Mouse (Mus musculus): ENCODE data around the gene Sfxn5. TPM values are rescaled to one million over a fixed set of nuclear protein-coding genes. Genes with fewer than 3 reads are reported as not detected.

Sfxn5 gene
- polyA plus RNA-seq, 1 experiment = 1.2 TPM

DNA sequence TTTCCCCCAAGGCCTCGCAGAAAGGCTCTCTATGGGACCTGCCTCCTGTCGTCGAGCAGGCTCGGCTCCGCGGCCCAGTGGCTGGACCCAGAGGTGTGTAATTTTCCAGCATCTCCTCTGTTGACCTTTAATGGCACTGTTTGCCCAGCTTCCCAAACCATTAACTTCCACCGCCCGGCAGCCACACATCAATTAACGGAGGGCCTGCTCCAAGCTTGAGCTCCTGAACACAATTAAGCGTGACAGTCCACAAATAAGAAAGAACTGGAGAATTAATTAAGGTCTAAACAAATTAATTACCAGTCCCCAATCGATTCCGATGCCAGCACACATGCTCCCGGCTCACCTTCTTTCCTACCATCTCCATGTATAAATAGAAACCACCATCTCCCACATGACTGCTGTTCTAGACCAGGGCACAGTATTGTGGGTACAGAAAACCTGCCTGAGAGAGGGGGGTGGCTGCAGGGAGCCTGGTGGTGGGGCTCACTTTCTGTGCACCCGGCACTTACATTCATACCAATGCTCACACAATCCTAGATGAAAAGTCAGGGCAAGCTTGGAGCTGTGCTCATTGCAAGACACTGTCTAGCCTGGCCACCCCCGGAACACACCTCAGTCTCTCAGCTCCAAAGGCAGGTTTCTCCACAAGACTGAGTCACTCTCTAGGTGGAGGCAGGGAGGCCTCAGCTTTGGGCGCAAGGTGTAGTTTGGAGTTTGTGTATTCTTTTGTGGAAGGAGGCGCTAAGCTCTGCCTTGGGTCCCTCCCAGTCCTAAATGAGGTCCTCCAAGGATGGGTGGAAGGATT lies 80.8 kb downstream of the Sfxn5 start:
- DNase-seq (ENCODE audit: low read depth, low spot score) = no peak
- 86% methylated on average over 17 of the region's 17 CpGs for WGBS

DNA sequence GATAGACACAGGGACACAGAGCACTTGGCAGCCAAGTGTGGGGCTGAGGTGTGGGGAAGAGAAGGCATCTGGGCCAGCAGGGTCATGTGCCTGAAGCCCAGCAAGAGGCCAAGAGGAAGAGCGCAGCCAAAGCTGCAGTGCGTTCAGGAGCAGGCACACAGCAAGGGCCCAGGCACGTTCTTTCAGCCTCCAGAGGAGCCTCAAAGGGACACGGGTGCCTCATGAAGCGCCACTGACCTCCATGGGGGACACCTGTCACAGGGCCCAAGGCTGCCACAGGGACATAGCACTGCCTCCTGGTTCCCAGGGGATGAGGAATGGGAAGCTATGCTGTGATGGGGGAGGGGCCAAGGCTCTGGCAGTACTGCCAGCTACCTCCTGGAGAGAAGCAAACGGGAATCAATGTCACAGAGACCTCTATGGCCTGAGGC lies 82.4 kb downstream of the Sfxn5 start:
- no peak for DNase-seq (ENCODE audit: low read depth, low spot score)
- 65% methylated on average over 6 of the region's 6 CpGs for WGBS

DNA sequence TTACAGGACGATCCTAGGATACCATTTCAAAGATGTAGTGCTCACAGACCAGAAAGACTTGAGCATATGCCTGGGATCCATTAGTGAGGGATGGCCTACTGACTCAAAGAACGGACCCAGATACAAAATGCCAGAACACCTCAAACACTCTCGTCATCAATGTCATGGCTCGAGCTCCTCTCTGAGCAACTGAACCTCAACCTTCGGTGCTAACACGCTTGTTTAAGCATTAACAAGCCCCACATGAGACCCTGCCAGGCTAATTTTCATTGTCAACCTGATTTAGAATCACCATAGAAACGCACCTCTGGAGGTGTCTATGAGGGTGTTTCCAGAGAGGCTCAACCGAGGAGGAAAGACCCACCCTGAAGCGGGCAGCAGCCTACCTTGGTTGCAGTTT lies 83.4 kb downstream of the Sfxn5 start:
- 88% methylated on average over 9 of the region's 9 CpGs for WGBS

DNA sequence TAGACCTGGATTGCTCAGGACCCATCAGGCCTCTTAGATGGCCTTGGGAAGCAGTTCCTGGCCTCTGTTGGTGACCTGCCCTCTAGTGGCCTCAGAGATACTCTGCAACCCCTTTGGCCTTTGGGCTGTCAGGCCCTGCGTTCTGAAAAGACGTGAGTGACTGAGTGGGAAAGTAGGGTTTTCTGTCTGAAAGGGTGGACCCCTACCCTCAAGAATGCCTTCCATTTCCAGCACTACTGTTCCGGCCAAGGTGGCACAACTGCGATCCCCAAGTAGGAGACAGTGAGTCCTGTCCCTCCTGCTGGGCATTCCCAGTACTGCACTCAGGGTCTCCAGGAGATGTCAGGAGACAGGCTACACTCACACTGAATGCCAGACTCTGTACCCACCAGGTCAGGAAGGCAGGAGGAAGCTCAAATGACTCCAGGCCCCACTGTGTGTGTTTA lies 94.2 kb downstream of the Sfxn5 start:
- DNase-seq (ENCODE audit: low read depth, low spot score) = no peak
- WGBS = 9% methylated on average over 4 of the region's 4 CpGs

More for the DNA sequence above, 83.4 kb downstream of the Sfxn5 start:
- DNase-seq (ENCODE audit: low read depth, low spot score) = no peak

DNA sequence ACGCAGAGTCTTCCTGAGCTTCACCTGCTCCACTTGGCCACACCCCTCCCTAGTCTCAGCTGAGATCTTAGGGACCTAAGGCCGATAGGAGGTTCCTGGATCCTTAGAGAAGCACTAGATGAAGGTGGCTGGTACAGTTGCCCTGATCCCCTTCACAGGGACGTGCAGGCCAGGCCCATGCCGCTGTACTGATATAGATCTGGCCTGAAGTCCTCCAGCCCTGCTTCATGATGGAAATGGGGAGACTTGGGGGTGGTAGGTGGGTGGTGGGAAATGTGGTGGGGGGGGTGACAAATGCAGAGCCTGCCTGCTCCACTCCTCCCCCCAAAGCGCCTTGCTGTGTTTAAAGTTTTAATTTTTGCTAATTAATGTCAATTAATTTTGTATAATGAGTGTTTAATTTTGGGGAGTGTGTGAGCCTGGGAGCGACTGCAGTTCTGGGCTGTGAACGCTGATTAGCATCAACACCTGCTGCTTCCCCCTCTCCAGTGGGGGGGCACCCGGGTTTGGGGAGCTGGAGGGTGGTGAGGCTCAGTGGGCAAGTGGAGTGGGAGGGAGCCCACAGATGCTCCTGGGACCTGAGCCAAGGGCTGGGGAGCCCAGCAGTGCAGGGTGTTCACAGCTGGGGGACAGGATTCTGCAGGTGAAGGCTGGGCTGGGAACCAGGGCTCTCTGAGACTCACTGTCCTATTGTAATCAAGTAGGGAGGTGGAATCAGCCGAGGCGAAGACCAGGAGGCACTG lies 95.5 kb downstream of the Sfxn5 start:
- DNase-seq (ENCODE audit: low read depth, low spot score) = no peak
- WGBS = 74% methylated on average over 10 of the region's 10 CpGs

DNA sequence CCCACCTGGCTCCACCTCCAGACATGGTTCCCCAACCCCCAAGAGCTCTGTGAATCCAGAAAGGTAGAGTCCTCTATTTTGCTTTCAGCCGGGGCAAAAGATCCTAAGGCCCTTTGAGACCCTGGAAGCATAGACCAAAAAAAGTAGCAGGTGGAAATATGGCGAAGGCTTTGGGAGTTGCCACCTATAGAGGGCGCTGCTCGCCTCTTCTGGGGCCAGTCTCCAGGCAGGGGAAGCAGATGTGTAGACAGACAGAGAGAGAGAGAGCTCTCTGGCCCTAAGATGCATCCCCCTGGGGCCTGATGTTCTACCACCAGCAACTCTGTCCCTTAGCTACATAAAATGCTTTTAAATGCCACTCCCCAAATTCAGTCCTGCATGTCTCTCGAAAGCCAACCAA lies 96.2 kb downstream of the Sfxn5 start:
- 51% methylated on average over 5 of the region's 5 CpGs for WGBS
- DNase-seq (ENCODE audit: low read depth, low spot score) = no peak

DNA sequence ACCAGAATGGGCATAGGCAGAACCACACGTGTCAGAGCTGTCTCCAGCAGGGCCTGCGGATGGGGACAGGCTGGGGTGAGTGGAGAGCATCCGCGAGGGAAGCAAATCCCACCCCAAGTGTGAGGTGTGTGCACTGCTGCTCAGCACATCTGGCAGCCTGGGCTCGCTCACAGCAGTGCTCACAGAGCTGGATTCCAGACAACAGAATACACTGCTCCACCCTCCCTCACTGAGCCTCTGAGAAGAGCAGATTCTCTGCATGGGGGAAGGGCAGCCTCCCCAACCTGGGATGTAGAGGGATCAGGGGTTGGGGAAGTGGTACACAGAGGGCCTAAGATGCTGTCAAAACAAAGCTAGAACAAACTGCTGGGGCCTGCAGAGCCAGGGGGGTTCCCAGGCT lies 98.4 kb downstream of the Sfxn5 start:
- WGBS = 63% methylated on average over 5 of the region's 5 CpGs
- DNase-seq (ENCODE audit: low read depth, low spot score) = no peak

DNA sequence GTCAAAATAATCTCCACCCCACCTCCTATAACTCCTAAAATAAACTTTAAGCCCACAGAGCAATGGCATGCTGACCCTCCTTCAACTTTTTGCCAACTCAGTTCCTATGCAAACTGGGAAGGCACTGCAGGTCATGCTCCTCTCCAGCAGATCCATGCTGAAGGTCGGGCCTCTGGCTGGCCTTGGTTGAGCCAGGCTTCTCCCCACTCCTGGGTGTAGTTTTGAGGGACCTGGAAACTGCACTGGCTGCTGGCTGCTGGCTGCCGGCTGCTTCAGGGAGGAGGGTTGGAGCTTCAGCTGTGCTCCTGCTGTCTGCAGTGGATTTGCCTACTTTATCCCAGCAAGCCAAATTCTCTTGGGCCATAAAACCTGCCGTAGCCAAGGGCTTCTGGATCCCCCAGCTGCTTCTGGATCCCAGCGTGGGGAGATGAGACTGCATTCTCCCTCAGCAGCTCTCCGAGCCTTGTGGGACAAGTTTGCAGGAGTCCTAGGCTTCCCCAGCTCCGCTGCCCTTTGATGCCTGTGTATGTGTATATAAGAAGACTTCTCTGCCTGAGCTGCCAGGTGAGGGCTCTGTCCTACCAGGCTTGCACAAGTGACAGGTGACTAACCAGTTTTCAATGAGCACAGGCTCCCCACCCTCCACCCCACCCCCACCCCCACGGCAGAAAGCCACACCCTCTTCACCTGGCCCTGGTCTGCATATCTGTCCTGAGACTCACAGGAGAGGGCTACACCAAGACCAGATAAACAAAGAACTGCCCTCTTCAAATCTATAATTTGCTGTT lies 100.2 kb downstream of the Sfxn5 start:
- 23% methylated on average over 7 of the region's 7 CpGs for WGBS

DNA sequence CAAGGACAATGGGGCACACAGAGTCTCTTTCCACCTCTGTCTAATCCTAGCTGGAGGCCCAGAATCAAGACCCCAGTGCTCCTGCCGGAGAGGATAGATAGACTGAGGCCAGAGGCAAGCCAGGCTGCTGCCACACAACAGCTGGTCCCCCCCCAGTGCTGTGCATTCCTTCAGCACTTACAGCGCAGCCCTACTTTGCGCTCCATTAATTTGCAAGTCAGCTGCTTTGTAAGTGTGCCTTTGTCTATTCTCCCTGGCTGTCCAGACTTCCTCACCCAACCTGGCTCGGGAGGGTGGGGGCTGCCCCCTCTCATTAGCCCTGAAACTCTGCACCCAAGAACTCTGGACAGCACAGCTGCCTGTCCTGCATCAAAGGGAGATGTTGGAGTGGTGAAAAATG lies 101.2 kb downstream of the Sfxn5 start:
- WGBS = 85% methylated on average over 4 of the region's 4 CpGs
- DNase-seq (ENCODE audit: low read depth, low spot score) = no peak

More for the DNA sequence above, 100.2 kb downstream of the Sfxn5 start:
- DNase-seq (ENCODE audit: low read depth, low spot score) = no peak

DNA sequence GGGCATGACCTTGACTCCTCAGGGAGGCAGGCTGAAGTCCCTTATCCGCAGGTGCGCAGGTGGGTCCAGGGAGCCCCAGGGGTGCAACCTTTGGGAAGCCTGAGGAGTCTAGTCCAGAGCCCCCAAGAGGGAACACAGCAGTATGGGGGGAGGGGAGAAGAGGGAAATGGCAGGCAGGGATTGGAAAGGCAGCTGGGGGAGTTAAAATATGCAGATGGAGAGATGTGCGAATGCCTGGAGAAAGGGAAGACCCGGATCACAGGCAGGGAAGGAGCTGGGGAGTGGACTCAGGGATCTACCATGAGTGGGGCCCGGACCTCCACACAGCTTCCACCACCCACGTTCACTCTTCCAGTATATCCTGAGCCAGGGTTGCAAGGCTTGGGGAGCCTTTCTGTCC lies 101.8 kb downstream of the Sfxn5 start:
- 79% methylated on average over 6 of the region's 6 CpGs for WGBS

DNA sequence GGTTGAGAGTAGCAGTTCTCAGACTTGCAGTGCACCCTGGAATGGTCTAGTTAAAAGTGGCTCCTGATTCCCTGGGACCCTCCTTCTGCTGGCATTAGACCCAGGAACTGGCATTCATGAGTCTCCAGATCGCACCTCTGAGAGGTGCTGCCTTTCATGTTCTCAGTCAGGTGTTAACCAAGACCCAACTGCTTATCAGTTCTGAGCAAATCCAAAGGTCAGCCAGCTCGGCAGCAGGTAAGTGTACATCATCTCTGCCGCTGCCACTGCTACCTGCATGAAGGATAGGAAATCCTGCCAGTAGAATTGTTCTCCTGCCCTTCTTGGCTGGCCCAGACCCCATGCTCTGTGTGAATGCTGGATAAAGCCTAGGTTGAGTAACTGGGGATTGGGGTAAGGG lies 102.5 kb downstream of the Sfxn5 start:
- 29% methylated on average over 3 of the region's 3 CpGs for WGBS
- DNase-seq (ENCODE audit: low read depth, low spot score) = no peak

More for the DNA sequence above, 101.8 kb downstream of the Sfxn5 start:
- DNase-seq (ENCODE audit: low read depth, low spot score) = no peak

DNA sequence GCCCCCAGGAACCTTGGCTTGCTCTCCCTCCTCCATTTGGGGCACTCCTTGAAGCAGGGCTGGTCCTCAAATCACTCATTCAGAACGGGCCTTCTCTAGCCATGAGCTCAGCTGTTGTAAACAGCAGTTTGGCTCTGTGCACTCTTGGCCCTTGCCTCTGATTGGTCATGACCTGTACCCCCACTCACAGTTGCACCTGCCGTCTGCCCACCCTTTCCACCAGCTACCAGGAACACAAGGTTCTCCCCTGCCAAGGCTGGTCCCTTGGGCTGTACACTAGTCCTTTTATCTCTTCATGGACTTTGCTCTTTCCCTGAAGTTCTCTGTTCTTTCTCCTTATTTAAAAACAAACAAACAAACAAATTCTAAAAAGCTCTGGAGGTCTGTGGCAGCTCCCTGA lies 105.7 kb downstream of the Sfxn5 start:
- DNase-seq (ENCODE audit: low read depth, low spot score) = no peak
- 51% methylated on average over 2 of the region's 2 CpGs for WGBS

DNA sequence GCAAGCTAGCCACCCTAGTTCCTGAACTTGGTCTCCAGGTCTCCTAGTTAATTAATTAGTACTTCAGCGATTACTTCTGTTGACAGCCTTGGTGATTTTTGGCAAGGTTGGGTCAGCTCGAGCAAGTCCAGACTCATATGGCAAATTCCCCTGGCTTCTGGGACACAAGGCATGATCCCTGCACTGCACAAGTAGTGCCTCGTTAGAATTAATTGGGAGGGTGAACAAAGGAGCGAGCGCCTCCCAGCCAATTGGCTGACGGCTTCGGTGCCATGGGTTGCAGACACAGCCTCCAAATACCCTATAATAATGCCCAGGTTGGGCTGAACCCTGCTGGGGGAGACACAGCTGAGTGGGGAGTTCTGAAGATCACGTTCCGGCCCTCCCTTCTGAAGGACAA lies 106.7 kb downstream of the Sfxn5 start:
- WGBS = 93% methylated on average over 9 of the region's 9 CpGs
- no peak for DNase-seq (ENCODE audit: low read depth, low spot score)

DNA sequence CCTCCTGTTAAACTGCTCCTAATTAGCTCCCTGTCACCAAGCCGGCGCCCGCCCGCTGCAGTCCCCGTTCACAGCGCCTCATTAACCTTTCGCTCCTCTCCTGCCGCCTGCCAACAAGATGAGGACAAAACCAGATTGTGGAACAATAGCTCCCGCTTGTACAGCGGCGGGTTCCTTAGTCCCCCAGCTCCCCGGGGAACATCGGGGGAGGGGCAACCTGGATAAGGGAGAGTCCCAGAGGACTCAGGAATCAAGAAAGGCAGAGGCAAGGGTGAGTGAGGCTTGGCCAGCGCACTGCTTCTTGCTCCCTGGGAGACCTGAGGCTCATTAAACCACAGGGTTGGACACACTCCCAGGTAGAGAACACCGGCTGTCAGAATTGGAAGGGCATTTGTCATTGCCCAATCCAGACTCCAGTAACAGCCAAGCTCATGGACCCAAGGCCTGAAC lies 108.8 kb downstream of the Sfxn5 start:
- 77% methylated on average over 15 of the region's 15 CpGs for WGBS
- DNase-seq (ENCODE audit: low read depth, low spot score) = no peak

DNA sequence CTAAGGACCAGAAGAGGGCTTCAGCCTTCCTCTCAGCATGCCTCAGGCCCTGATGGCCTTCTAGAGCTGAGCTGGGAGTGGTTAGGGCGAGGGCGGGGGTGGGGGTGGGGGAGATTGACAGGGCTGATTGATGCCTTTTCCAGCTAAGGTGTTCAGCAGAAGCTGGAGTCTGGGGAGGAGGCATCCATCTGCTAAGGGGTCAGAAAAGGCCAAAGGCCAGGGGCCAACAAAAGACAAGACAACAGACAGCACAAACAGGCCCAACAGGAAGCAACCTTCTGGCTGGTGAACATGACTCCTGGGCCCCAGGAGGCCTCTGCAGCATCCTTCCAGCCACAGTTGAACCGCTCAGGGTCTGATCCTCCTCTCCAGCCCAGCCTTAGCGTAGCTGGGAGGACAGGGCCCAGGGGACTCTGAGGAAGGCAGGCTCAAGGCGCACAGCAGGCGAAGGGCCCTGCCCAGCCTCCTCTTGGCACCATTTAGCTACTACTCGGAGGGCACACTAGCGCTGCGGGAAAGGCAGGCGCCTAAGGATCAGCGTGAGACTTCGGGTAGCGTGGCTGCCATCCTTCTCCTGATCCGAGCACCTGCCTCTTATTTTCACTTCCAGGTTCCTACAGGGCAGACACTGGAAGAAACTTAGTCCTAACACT lies 109.6 kb downstream of the Sfxn5 start:
- DNase-seq (ENCODE audit: low read depth, low spot score) = no peak
- WGBS = 84% methylated on average over 14 of the region's 14 CpGs

DNA sequence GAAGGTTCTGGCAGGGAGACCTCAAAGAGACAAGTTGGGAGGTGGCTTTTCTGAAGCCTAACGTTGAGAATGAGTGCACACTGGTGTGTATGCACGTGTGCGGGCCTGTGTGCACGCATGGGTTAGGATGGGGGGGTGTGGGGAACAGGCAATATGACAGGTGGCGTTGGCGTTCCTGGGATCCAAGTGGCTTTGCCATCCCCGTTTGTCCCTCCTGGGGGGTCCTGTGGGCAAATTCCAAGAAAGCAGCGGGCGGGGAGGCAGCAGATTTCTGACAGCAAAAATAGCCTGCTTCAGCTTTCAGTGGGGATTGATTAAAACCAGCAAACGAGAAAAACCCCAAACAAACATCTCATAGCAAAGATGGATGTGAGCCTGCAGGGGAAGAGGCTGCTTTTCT lies 110.7 kb downstream of the Sfxn5 start:
- no peak for DNase-seq (ENCODE audit: low read depth, low spot score)
- 90% methylated on average over 10 of the region's 10 CpGs for WGBS

DNA sequence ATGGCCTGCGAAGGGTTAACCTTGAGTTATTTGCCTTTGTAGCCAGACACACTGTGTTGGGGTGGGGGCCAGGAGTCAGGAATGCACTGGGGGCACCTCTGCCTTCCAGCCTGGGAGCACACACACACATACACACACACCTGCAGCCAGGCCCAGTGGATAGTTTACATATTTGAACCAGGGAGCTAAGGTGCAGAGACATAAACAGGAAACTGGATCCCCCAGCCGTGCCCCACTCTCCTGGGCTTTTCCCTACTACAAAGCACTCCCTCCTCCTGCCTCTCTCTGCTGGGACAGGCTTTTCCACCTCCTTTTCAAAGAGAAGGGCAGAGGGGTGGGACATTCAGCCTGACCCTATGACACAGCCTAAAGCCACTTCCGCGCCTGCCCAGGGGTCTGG lies 112.3 kb downstream of the Sfxn5 start:
- 77% methylated on average over 4 of the region's 4 CpGs for WGBS
- DNase-seq (ENCODE audit: low read depth, low spot score) = no peak

DNA sequence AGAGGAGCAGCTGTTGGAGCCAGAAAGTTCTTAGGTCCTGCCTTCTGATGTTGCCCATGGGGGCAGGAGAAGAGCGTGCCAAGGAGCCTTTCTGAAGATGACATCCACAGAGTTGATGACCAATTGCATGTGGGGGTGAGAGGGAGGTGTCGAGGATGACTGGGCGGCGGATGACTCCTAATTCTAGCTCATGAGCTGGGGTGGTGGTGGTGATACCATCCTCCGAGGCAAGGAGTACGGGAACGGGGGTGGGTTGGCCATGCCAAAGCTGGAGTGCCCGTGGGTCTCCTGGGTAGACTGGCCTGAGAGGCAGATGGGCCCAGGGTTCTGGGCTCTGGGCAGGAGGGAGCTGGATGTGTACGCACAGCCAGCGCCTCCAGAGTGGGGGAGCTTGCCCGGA lies 113.5 kb downstream of the Sfxn5 start:
- 98% methylated on average over 11 of the region's 11 CpGs for WGBS
- no peak for DNase-seq (ENCODE audit: low read depth, low spot score)

DNA sequence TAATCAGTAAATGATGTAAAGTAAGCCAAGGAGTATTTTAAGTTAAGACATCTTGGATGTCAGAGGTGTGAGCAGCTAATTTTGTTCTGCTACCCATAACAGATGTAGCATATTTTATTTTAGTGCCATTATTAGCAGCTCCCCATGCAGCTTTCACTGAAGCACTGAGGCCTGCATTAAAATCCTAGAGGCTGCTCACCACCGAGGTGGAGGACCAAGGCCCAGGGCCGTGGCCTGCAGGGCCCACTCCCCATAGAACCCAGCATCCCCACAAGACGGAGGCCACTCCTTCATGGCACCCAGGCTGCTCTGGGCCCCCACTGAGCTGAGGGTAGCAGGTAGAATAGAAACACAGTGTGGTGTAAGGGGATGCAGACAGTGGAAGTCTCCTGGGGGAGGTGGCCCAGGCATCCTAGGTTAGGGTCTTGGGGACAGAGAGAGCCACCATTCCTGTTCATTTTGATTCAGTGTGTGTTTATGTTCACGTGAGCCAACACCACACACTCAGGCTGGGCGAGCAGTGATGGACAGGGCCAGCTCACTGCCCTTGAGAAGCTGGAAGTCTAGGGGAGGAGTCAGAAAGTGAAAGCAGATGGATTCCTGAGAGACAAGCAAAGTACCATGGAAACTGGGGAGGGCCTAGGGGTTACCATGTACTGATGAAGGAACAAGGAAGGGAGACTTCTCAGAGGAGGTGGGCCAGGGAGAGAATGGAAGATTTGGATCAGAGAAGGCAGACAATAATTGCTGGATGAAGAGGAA lies 114.4 kb downstream of the Sfxn5 start:
- WGBS = 63% methylated on average over 5 of the region's 5 CpGs
- no peak for DNase-seq (ENCODE audit: low read depth, low spot score)

Data from large intestine, adult 2 months (tissue).